Mouse (Mus musculus) CH12.LX (cell line): ENCODE measurements around the gene Gse1.

Source experiments
- BHLHE40 ChIP-seq: IDR thresholded peaks from 2 replicates; pipeline ENCODE4 v1.6.1; 2011; ENCODE audit warnings: mild to moderate bottlenecking, low read depth, low read length, improper control_type of control experiment
- CTCF ChIP-seq, 2 experiments: IDR thresholded peaks in 1 of 2; conservative IDR thresholded peaks in 1 of 2; 2 replicates each; pipeline ENCODE4 v1.5.1; 2011 to 2012; ENCODE audit warnings: low read depth in 2 of 2, low read length in 2 of 2, improper control_type of control experiment in 1 of 2, inconsistent platforms in 1 of 2, mild to moderate bottlenecking in 1 of 2, moderate library complexity in 1 of 2
- EP300 ChIP-seq: IDR thresholded peaks from 2 replicates; pipeline ENCODE4 v1.6.1; 2011; ENCODE audit warnings: low read length, improper control_type of control experiment
- HCFC1 ChIP-seq: IDR thresholded peaks from 2 replicates; pipeline ENCODE4 v1.6.1; 2012; ENCODE audit warnings: low read depth, mild to moderate bottlenecking, inconsistent platforms, low read length, improper control_type of control experiment
- IRF4 ChIP-seq: IDR thresholded peaks from 2 replicates; pipeline ENCODE4 v1.6.1; 2014; ENCODE audit warnings: low read depth, mild to moderate bottlenecking, inconsistent platforms, low read length, improper control_type of control experiment
- MXI1 ChIP-seq: IDR thresholded peaks from 2 replicates; pipeline ENCODE4 v1.6.1; 2011; ENCODE audit warnings: mild to moderate bottlenecking, low read depth, low read length, improper control_type of control experiment
- PAX5 ChIP-seq: IDR thresholded peaks from 2 replicates; pipeline ENCODE4 v1.6.1; 2012; ENCODE audit warnings: low read length, inconsistent platforms, mixed read lengths
- POLR2A ChIP-seq: IDR thresholded peaks from 2 replicates; pipeline ENCODE4 v1.6.1; 2011; ENCODE audit warnings: low read depth, mild to moderate bottlenecking, improper control_type of control experiment, low read length
- RAD21 ChIP-seq: IDR thresholded peaks from 2 replicates; pipeline ENCODE4 v1.6.1; 2011; ENCODE audit warnings: low read depth, mild to moderate bottlenecking, low read length, improper control_type of control experiment, moderate library complexity
- RCOR1 ChIP-seq: conservative IDR thresholded peaks from 2 replicates; pipeline ENCODE4 v1.6.1; 2012; ENCODE audit warnings: low read depth, mild to moderate bottlenecking, inconsistent platforms, low read length, improper control_type of control experiment
- UBTF ChIP-seq: IDR thresholded peaks from 2 replicates; pipeline ENCODE4 v1.6.1; 2012; ENCODE audit warnings: low read depth, mild to moderate bottlenecking, inconsistent platforms, low read length, improper control_type of control experiment, moderate library complexity
- ZC3H11A ChIP-seq: IDR thresholded peaks from 2 replicates; pipeline ENCODE4 v1.6.1; 2012; ENCODE audit warnings: low read depth, mild to moderate bottlenecking, inconsistent platforms, low read length, improper control_type of control experiment

- TF ChIP-seq CTCF (conservative IDR thresholded peaks at IDR 0.05 in 1 of 2, IDR thresholded peaks at IDR 0.05 in 1 of 2; ENCODE audit: low read depth in 2 of 2, low read length in 2 of 2): no peak
- no peak for TF ChIP-seq BHLHE40
- TF ChIP-seq EP300: no peak
- TF ChIP-seq RAD21: no peak
- TF ChIP-seq IRF4: no peak
- no peak for TF ChIP-seq MXI1
- no peak for TF ChIP-seq PAX5
- TF ChIP-seq POLR2A: no peak
- TF ChIP-seq UBTF: no peak
- no peak for TF ChIP-seq HCFC1
- TF ChIP-seq RCOR1: no peak
- TF ChIP-seq ZC3H11A: no peak
Observed at GRCm38 (mm10) chr8:120515650-120516049, 287.4 kb downstream of the Gse1 start.
